Mouse (Mus musculus): ENCODE data around the gene Ywhab. TPM values are rescaled to one million over a fixed set of nuclear protein-coding genes. Genes with fewer than 3 reads are reported as not detected.

Gene Ywhab
- total RNA-seq (2014; rRNA removed; ENCODE audit: low replicate concordance) (31.8 and 35.0 TPM in 2 replicates), polyA plus RNA-seq (2015; fragmentation: Nextera tagmentation; extraction: Ambion mirVana) (157 and 158 TPM in 2 replicates)

DNA sequence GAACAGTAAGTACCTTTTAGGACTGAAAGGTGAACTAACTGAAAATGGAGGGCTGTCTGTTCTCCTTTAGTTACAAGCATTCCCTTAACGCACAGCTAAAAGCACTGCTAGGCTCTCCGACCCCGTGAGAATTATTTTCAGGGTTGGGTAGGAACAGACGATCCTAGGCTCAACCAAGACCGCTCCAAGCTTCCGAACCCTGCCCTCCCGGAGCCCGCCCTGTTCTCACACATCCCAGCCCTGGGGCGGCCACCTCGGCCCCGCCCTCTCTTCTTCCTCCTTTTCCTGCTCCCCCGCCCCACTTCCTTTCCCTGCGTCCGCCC is at the start of gene Ywhab:
Gene Ywhab (plus strand): TSS at position 307 of the 323 bp plus-strand sequence.
- peak within 1 kb of the TSS; percentile 94 for H3K4me3 ChIP-seq (ENCODE audit: low read depth, low read length)
- no peak for ATAC-seq (ENCODE audit: insufficient read depth, low read depth)
- H3K4me2 ChIP-seq (ENCODE audit: low read depth, low read length): peak within 1 kb of the TSS; percentile 95
- TF ChIP-seq EP300 (IDR thresholded peaks at IDR 0.05; ENCODE audit: low read depth) (no peak), CTCF (IDR thresholded peaks at IDR 0.05; ENCODE audit: low read depth) (no peak)
- peak within 1 kb of the TSS; percentile 98 for H3K27ac ChIP-seq (ENCODE audit: low read depth)
- no peaks in the 10 kb centered on the region for H3K27me3 ChIP-seq (ENCODE audit: control insufficient read depth, insufficient read depth, low read length)
- 0% methylated on average over 13 of the region's 14 CpGs for WGBS
- DNase-seq (ENCODE audit: low spot score): peak; percentile 98
- peaks cover 20% of the 10 kb centered on the region for H3K4me1 ChIP-seq (ENCODE audit: control insufficient read depth, insufficient read depth)
- peaks cover 9% of the 10 kb centered on the region for H3K36me3 ChIP-seq (replicated peaks; ENCODE audit: control insufficient read depth, insufficient read depth, low read length)
- peak within 1 kb of the TSS; percentile 97 for H3K9ac ChIP-seq (replicated peaks; ENCODE audit: low read depth, low read length)
- no peaks in the 10 kb centered on the region for H3K9me3 ChIP-seq (replicated peaks; ENCODE audit: control insufficient read depth, low read length)

DNA sequence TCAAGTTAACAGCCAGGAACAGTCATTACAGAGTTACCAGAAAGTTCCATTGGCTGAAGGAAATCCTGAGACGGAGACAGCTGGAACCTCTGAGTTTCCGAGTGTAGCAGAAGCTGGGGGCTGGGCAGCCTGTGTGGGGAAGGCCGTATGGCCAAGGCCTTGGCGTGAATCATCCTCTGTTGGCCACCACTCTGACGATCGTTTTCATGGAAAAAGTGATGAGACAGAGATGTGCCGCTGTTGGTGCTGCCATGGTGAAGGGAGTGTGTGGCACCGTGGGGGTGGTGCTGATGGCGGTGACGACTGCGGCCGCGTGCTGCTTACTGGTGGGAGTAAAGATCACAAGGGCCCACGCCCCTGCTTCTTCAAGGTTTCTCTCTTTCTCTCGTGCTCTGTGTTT is 48.5 kb upstream of the Ywhab start:
- H3K36me3 ChIP-seq (replicated peaks; ENCODE audit: control insufficient read depth, insufficient read depth, low read length): no peaks in the 10 kb centered on the region
- H3K9ac ChIP-seq (replicated peaks; ENCODE audit: low read depth, low read length): no peak overlapping the region
- WGBS: 61% methylated on average over 15 of the region's 15 CpGs
- TF ChIP-seq EP300 (IDR thresholded peaks at IDR 0.05; ENCODE audit: low read depth): no peak
- TF ChIP-seq CTCF (IDR thresholded peaks at IDR 0.05; ENCODE audit: low read depth): no peak
- no peaks in the 10 kb centered on the region for H3K9me3 ChIP-seq (replicated peaks; ENCODE audit: control insufficient read depth, low read length)
- H3K4me3 ChIP-seq (ENCODE audit: low read depth, low read length): no peak overlapping the region
- H3K4me2 ChIP-seq (ENCODE audit: low read depth, low read length): no peak overlapping the region
- peaks cover 4% of the 10 kb centered on the region; the same call in 1 of the 2 replicates for H3K4me1 ChIP-seq (ENCODE audit: control insufficient read depth, insufficient read depth)
- peak; percentile 13 for DNase-seq (ENCODE audit: low spot score)
- ATAC-seq (ENCODE audit: insufficient read depth, low read depth): peak; percentile 64
- no peak overlapping the region for H3K27ac ChIP-seq (ENCODE audit: low read depth)
- H3K27me3 ChIP-seq (ENCODE audit: control insufficient read depth, insufficient read depth, low read length): 0 out of 2 replicates have a peak, but pooled peaks cover 7% of the 10 kb centered on the region

DNA sequence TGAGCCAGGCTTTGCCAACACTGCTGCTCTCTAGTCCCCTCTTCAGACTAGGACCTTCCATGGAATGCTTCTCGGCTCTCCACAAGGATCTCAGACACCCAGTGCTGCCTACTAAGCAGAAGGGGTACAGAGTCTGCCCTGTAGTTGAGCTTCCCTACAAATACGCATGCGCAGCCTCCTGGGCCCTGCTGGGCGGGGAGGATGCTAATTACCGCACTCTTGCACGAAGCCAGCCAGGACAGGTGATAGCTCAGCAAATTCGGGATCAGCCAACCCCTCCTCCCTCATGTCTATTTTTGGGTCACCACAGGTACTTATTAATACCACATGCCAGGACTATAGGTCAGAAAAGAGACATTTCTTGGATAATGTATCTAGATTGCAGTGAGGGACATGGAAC is 46.8 kb upstream of the Ywhab start:
- ATAC-seq (ENCODE audit: insufficient read depth, low read depth) (no peak), DNase-seq (ENCODE audit: low spot score) (no peak)
- Histone ChIP-seq H3K27me3 (ENCODE audit: control insufficient read depth, insufficient read depth, low read length) (0 out of 2 replicates have a peak, but pooled peaks cover 7% of the 10 kb centered on the region), H3K36me3 (replicated peaks; ENCODE audit: control insufficient read depth, insufficient read depth, low read length) (no peaks in the 10 kb centered on the region), H3K4me3 (ENCODE audit: low read depth, low read length) (no peak overlapping the region), H3K9me3 (replicated peaks; ENCODE audit: control insufficient read depth, low read length) (no peaks in the 10 kb centered on the region), H3K27ac (ENCODE audit: low read depth) (no peak overlapping the region), H3K4me2 (ENCODE audit: low read depth, low read length) (no peak overlapping the region), H3K9ac (replicated peaks; ENCODE audit: low read depth, low read length) (no peak overlapping the region), H3K4me1 (ENCODE audit: control insufficient read depth, insufficient read depth) (peaks cover 3% of the 10 kb centered on the region; the same call in 1 of the 2 replicates)
- TF ChIP-seq EP300 (IDR thresholded peaks at IDR 0.05; ENCODE audit: low read depth) (no peak), CTCF (IDR thresholded peaks at IDR 0.05; ENCODE audit: low read depth) (no peak)
- WGBS: 73% methylated on average over 7 of the region's 7 CpGs

DNA sequence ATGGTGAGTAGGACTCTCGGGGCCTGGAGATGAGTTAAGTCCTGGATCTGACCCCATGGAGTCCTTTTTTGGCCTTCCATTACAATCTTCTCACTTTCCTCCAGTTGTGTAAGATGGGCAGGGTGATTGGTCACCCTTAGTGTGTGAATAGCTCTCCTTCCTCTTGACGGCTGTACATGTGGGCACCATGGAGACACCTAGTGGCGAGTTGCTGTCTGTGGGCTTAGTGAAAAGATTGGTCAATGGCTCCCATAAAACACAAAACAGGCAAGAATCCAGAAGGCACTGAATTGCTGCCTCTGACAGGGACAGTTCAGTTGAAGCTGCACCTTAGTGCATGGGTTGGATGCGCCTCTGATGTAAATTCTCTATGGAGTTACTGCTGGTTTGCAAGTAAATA is 43.0 kb upstream of the Ywhab start:
- peak; percentile 53 for DNase-seq (ENCODE audit: low spot score)

GRCm38 (mm10) chr2:163953622-163954310 is 41.0 kb upstream of the Ywhab start:
- Histone ChIP-seq H3K27ac (ENCODE audit: low read depth) (no peak overlapping the region), H3K4me1 (ENCODE audit: control insufficient read depth, insufficient read depth) (no peaks in the 10 kb centered on the region), H3K27me3 (ENCODE audit: control insufficient read depth, insufficient read depth, low read length) (0 out of 2 replicates have a peak, but pooled peaks cover 7% of the 10 kb centered on the region), H3K9me3 (replicated peaks; ENCODE audit: control insufficient read depth, low read length) (peaks cover 8% of the 10 kb centered on the region; the same call in 1 of the 2 replicates), H3K9ac (replicated peaks; ENCODE audit: low read depth, low read length) (no peak overlapping the region), H3K36me3 (replicated peaks; ENCODE audit: control insufficient read depth, insufficient read depth, low read length) (no peaks in the 10 kb centered on the region), H3K4me2 (ENCODE audit: low read depth, low read length) (no peak overlapping the region), H3K4me3 (ENCODE audit: low read depth, low read length) (no peak overlapping the region)
- TF ChIP-seq EP300 (IDR thresholded peaks at IDR 0.05; ENCODE audit: low read depth) (no peak), CTCF (IDR thresholded peaks at IDR 0.05; ENCODE audit: low read depth) (no peak)
- no peak for DNase-seq (ENCODE audit: low spot score)
- no peak for ATAC-seq (ENCODE audit: insufficient read depth, low read depth)
- WGBS: 79% methylated on average over 7 of the region's 7 CpGs

More for the DNA sequence above, 43.0 kb upstream of the Ywhab start:
- H3K36me3 ChIP-seq (replicated peaks; ENCODE audit: control insufficient read depth, insufficient read depth, low read length): no peaks in the 10 kb centered on the region
- H3K9ac ChIP-seq (replicated peaks; ENCODE audit: low read depth, low read length): no peak overlapping the region
- H3K9me3 ChIP-seq (replicated peaks; ENCODE audit: control insufficient read depth, low read length): no peaks in the 10 kb centered on the region
- no peak overlapping the region for H3K4me2 ChIP-seq (ENCODE audit: low read depth, low read length)
- 0 out of 2 replicates have a peak, but pooled peaks have one; percentile 30 for ATAC-seq (ENCODE audit: insufficient read depth, low read depth)
- TF ChIP-seq EP300 (IDR thresholded peaks at IDR 0.05; ENCODE audit: low read depth) (no peak), CTCF (IDR thresholded peaks at IDR 0.05; ENCODE audit: low read depth) (peak; percentile 88)
- H3K27me3 ChIP-seq (ENCODE audit: control insufficient read depth, insufficient read depth, low read length): 0 out of 2 replicates have a peak, but pooled peaks cover 7% of the 10 kb centered on the region
- no peaks in the 10 kb centered on the region for H3K4me1 ChIP-seq (ENCODE audit: control insufficient read depth, insufficient read depth)
- H3K4me3 ChIP-seq (ENCODE audit: low read depth, low read length): no peak overlapping the region
- no peak overlapping the region for H3K27ac ChIP-seq (ENCODE audit: low read depth)
- 12% methylated on average over 4 of the region's 4 CpGs for WGBS
